Mouse (Mus musculus) hindbrain, embryonic 14.5 days (tissue): Measurements from ENCODE around the gene Ccne1. TPM values are rescaled to one million over a fixed set of nuclear protein-coding genes. Genes with fewer than 3 reads are reported as not detected.
A peak's percentile ranks its signal among the peaks of the same experiment; 100 is the strongest.

Source experiments
- ATAC-seq: fragments of 200-750 bp; cut with Nextera tagmentation; 2 replicates; pipeline ENCODE4 v1.8.0; 2017; ENCODE audit warnings: moderate number of reproducible peaks, mild to moderate bottlenecking, moderate TSS enrichment, moderate library complexity; ENCODE audit not compliant: low FRiP score
- DNase-seq: peaks from one replicate; pipeline ENCODE4 v3.0.0-alpha.2; 2015; ENCODE audit warnings: low spot score
- H3K27ac ChIP-seq: fragments of 300-500 bp; sonication (generic); 2 replicates; pipeline ENCODE4 v1.5.1; 2014; ENCODE audit warnings: mild to moderate bottlenecking, moderate library complexity
- H3K27me3 ChIP-seq: fragments of 300-500 bp; sonication (generic); 2 replicates; pipeline ENCODE4 v1.6.1; 2014; ENCODE audit warnings: mild to moderate bottlenecking, low read length, mixed read lengths; ENCODE audit not compliant: control insufficient read depth, insufficient read depth
- H3K36me3 ChIP-seq: fragments of 300-500 bp; sonication (generic); replicated peaks from 2 replicates; pipeline ENCODE4 v1.6.1; 2014; ENCODE audit not compliant: control insufficient read depth, insufficient read depth
- H3K4me1 ChIP-seq: fragments of 300-500 bp; sonication (generic); replicated peaks from 2 replicates; pipeline ENCODE4 v1.6.1; 2014; ENCODE audit warnings: antibody characterized with exemption, low read length, mixed read lengths; ENCODE audit not compliant: control insufficient read depth, insufficient read depth
- H3K4me2 ChIP-seq: fragments of 300-500 bp; sonication (generic); replicated peaks from 2 replicates; pipeline ENCODE4 v1.6.1; 2014; ENCODE audit warnings: mild to moderate bottlenecking, moderate library complexity
- H3K4me3 ChIP-seq: fragments of 300-500 bp; sonication (generic); replicated peaks from 2 replicates; pipeline ENCODE4 v1.5.1; 2014; ENCODE audit warnings: mild to moderate bottlenecking, low read length
- H3K9ac ChIP-seq: fragments of 300-500 bp; sonication (generic); 2 replicates; pipeline ENCODE4 v1.6.1; 2014
- H3K9me3 ChIP-seq: fragments of 300-500 bp; sonication (generic); 2 replicates; pipeline ENCODE4 v1.6.1; 2016; ENCODE audit warnings: low read length; ENCODE audit not compliant: control insufficient read depth
- WGBS: fragments of 180-500 bp; shearing (Covaris S2); extraction: QIAGEN DNeasy Blood & Tissue Kit; methylation state at CpG from one replicate; pipeline ENCODE4 v1.1.7; 2014; 5-methylcytosine and 5-hydroxymethylcytosine counted together
- polyA plus RNA-seq: library from polyadenylated mRNA; unstranded; fragments of >200 nt; fragmentation: Nextera tagmentation; extraction: Ambion mirVana; gene quantifications from 2 replicates; pipeline ENCODE4 v1.2.1, GENCODE M21; 2014

Gene Ccne1
- polyA plus RNA-seq, 1 experiment from 2014 or later: 16.8 TPM

GRCm38 (mm10) chr7:38106711-38107311 lies 523 bp downstream of the Ccne1 start:
- Histone ChIP-seq H3K4me1 (peaks cover 5% of the 10 kb centered on the region; the same call in 1 of the 2 replicates), H3K4me2 (peak overlapping the region; percentile 92), H3K9ac (peak overlapping the region; percentile 69), H3K4me3 (peak overlapping the region; percentile 77), H3K27me3 (no peaks in the 10 kb centered on the region), H3K36me3 (peaks cover 3% of the 10 kb centered on the region; the same call in 1 of the 2 replicates), H3K27ac (peak overlapping the region; percentile 35; the same call in 1 of the 2 replicates), H3K9me3 (no peaks in the 10 kb centered on the region)
- ATAC-seq: peak; percentile 54
- WGBS: under 1% methylated on average over 46 of the region's 47 CpGs
- no peak for DNase-seq

GRCm38 (mm10) chr7:38105379-38105778 lies 2.0 kb downstream of the Ccne1 start:
- ATAC-seq: no peak
- Histone ChIP-seq H3K36me3 (peaks cover 13% of the 10 kb centered on the region), H3K9ac (no peak overlapping the region), H3K4me2 (no peak overlapping the region), H3K27me3 (no peaks in the 10 kb centered on the region), H3K27ac (no peak overlapping the region), H3K9me3 (no peaks in the 10 kb centered on the region), H3K4me1 (peaks cover 5% of the 10 kb centered on the region; the same call in 1 of the 2 replicates), H3K4me3 (no peak overlapping the region)
- DNase-seq: no peak
- 84% methylated on average over 3 of the region's 3 CpGs for WGBS

DNA sequence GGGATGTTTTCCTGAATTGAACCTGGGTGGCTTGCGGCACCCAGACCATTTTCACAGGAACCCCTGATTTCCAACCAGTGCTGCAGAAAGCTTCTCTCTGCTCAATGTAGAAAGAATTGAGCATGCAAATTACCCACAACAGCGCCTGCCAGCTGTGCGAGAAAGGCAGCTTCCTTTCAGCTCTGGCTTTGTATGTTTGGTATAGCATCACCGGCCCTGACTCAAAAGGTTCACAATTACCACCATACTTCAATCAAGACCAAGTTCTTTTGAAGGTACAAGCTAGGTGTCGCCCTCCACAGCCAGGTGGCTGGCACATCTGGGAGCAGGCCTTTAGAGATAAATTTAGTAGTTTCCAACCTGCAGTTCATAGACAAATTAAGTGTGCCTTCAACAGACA lies 3.2 kb downstream of the Ccne1 start:
- Histone ChIP-seq H3K36me3 (peaks cover 23% of the 10 kb centered on the region), H3K4me3 (no peak overlapping the region), H3K9ac (no peak overlapping the region), H3K27me3 (no peaks in the 10 kb centered on the region), H3K4me1 (peaks cover 5% of the 10 kb centered on the region; the same call in 1 of the 2 replicates), H3K4me2 (no peak overlapping the region), H3K27ac (no peak overlapping the region), H3K9me3 (no peaks in the 10 kb centered on the region)
- ATAC-seq (no peak), DNase-seq (no peak)
- WGBS: 67% methylated on average over 5 of the region's 5 CpGs

DNA sequence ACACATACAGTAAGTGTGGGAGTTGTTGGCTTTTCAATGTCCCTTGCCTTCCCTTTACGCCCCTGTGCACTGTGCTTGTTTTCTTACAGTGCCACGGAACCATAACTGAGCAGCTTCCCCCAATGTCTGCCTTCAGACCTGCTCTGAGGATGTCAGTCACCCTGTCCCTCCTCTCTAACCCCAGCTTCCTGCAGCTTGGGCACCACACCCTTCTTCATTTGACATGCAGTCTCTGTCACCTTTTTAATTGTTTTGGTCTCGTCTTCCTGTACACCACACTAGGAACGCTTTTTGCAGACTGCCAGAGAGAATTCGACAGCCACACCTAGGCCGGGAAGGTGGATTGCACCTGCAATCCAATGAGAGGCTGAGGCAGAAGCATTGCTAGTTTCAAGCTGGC lies 13.0 kb downstream of the Ccne1 start:
- H3K9me3 ChIP-seq: no peaks in the 10 kb centered on the region
- no peak overlapping the region for H3K4me2 ChIP-seq
- 83% methylated on average over 6 of the region's 6 CpGs for WGBS
- H3K27ac ChIP-seq: no peak overlapping the region
- no peak overlapping the region for H3K4me3 ChIP-seq
- H3K9ac ChIP-seq: no peak overlapping the region
- no peak for ATAC-seq
- H3K27me3 ChIP-seq: no peaks in the 10 kb centered on the region
- H3K36me3 ChIP-seq: peaks cover 24% of the 10 kb centered on the region
- no peaks in the 10 kb centered on the region for H3K4me1 ChIP-seq
- DNase-seq: no peak

DNA sequence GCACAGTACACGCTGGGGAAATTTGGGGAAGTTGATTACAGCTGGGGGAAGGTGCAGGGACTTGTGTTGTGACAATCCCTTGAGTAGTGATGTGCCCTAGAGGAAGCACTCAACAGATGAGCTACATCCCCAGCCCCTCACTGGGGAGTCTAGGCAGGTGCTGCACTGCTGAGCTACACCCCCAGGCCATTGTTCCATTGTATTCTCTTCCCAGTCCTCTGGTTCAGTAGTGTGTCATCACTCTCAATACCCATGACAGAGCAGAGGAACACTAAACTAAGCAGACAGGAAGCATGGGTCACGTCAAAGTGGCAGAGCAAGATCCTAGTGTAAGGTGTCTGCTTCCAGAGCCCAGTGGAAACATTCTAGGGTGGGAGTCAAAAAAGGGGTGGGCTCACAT lies 14.2 kb downstream of the Ccne1 start:
- Histone ChIP-seq H3K27ac (no peak overlapping the region), H3K27me3 (no peaks in the 10 kb centered on the region), H3K9me3 (no peaks in the 10 kb centered on the region), H3K4me1 (no peaks in the 10 kb centered on the region), H3K36me3 (peaks cover 12% of the 10 kb centered on the region), H3K4me3 (no peak overlapping the region), H3K9ac (no peak overlapping the region), H3K4me2 (no peak overlapping the region)
- DNase-seq: no peak
- 43% methylated on average over 2 of the region's 2 CpGs for WGBS
- no peak for ATAC-seq

DNA sequence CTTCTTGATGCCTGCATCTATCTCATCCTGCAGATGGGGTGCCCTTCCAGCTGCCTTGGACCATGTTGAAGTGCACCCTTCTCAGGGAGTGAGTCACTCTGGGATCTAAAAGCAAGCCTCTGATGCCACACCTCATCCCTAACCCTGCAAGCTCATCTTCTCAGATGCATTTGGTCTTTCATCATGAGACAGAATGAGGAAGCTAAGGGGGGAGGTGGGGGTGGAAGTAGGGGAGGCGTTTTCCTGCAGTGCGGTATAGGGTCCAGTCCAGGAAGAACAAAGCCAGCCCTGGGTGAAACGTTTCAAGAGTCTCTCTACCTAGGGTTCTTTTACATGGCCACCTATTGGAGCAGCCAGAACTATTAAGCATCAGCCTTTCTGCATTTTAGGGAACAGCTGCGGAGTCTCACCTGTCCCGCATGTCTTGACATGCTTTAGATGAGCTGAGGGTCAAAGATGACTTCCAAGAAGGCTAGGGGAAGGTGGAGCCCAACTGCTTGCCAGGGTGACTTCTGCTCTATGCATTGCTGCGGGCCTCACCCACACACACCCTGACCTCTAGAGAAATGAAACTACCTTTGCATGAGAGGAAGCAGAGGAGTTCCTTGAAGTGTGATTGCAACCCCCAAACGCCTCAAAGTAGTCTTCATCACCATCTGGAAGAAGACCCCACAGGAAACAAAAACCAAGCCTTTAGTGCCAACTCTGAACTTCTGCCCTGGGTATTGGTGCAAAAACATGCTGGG lies 17.2 kb downstream of the Ccne1 start:
- 81% methylated on average over 7 of the region's 7 CpGs for WGBS
- no peak overlapping the region for H3K4me2 ChIP-seq
- no peak overlapping the region for H3K4me3 ChIP-seq
- peaks cover 16% of the 10 kb centered on the region; the same call in 1 of the 2 replicates for H3K27me3 ChIP-seq
- H3K9me3 ChIP-seq: no peaks in the 10 kb centered on the region
- no peak for ATAC-seq
- H3K36me3 ChIP-seq: no peaks in the 10 kb centered on the region
- no peak overlapping the region for H3K27ac ChIP-seq
- no peak for DNase-seq
- H3K9ac ChIP-seq: no peak overlapping the region
- peaks cover 10% of the 10 kb centered on the region; the same call in 1 of the 2 replicates for H3K4me1 ChIP-seq

- no peaks in the 10 kb centered on the region for H3K9me3 ChIP-seq
- H3K4me1 ChIP-seq: peaks cover 13% of the 10 kb centered on the region
- 89% methylated on average over 2 of the region's 2 CpGs for WGBS
- ATAC-seq (no peak), DNase-seq (no peak)
- peaks cover 16% of the 10 kb centered on the region; the same call in 1 of the 2 replicates for H3K27me3 ChIP-seq
- no peaks in the 10 kb centered on the region for H3K36me3 ChIP-seq
- no peak overlapping the region for H3K27ac ChIP-seq
- H3K4me3 ChIP-seq: no peak overlapping the region
- no peak overlapping the region for H3K4me2 ChIP-seq
- no peak overlapping the region for H3K9ac ChIP-seq
Measured at GRCm38 (mm10) chr7:38088456-38088855, 18.9 kb downstream of the Ccne1 start.

- DNase-seq (no peak), ATAC-seq (no peak)
- WGBS: 84% methylated on average over 8 of the region's 8 CpGs
- H3K36me3 ChIP-seq: no peaks in the 10 kb centered on the region
- no peak overlapping the region for H3K9ac ChIP-seq
- H3K4me3 ChIP-seq: no peak overlapping the region
- no peak overlapping the region for H3K27ac ChIP-seq
- H3K27me3 ChIP-seq: peaks cover 16% of the 10 kb centered on the region; the same call in 1 of the 2 replicates
- H3K9me3 ChIP-seq: no peaks in the 10 kb centered on the region
- H3K4me2 ChIP-seq: no peak overlapping the region
- peaks cover 13% of the 10 kb centered on the region for H3K4me1 ChIP-seq
Measured at GRCm38 (mm10) chr7:38087856-38088255, 19.5 kb downstream of the Ccne1 start.

DNA sequence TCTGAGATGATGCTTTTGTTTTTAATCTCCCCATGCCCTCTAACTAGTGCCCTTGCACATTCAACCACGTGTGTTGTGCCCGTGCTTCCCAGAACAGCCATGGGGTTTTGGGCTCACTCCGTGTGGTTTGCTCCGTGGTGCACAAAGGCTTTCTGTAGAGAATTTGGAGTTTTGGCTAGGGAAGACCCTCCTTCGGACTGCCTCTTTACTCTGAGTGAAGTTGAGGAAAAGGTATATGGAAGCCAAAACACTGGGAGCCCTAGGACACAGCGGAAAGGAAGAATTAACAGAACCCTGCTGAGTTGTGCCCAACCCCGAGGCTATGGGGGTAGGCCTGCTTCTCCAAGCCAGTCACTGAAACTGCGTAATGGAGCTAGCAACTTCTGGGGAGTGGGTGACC lies 20.9 kb downstream of the Ccne1 start:
- Histone ChIP-seq H3K4me1 (peaks cover 13% of the 10 kb centered on the region), H3K9me3 (no peaks in the 10 kb centered on the region), H3K4me3 (no peak overlapping the region), H3K27ac (no peak overlapping the region), H3K36me3 (no peaks in the 10 kb centered on the region), H3K27me3 (peaks cover 16% of the 10 kb centered on the region; the same call in 1 of the 2 replicates), H3K4me2 (no peak overlapping the region), H3K9ac (no peak overlapping the region)
- 35% methylated on average over 8 of the region's 8 CpGs for whole genome bisulfite sequencing
- DNase-seq (no peak), ATAC-seq (no peak)
